Mouse (Mus musculus): ENCODE measurements around the gene Zfp768.
"Not testable (repeated sequence)": the region's sequence is repeated elsewhere in the genome, so short reads cannot be mapped to it uniquely, and the experiment has no call there.

Zfp768 gene

GRCm38 (mm10) chr7:127357871-127358270 is 12.5 kb upstream of the Zfp768 start:
- no peak for DNase-seq (ENCODE audit: low spot score in 2 of 2)

- DNase-seq (ENCODE audit: low spot score in 2 of 2) = no peak
Observed at GRCm38 (mm10) chr7:127355796-127356195, 10.4 kb upstream of the Zfp768 start.

GRCm38 (mm10) chr7:127351230-127352004 is 6.0 kb upstream of the Zfp768 start:
- DNase-seq (ENCODE audit: low spot score in 2 of 2) = no peak

GRCm38 (mm10) chr7:127346676-127347075 is 1.3 kb upstream of the Zfp768 start:
- no peak for DNase-seq (ENCODE audit: low spot score in 2 of 2)

- peak; percentile 33 to 75 for DNase-seq (ENCODE audit: low spot score in 2 of 2)
Observed at GRCm38 (mm10) chr7:127345092-127345491, 297 bp downstream of the Zfp768 start.

GRCm38 (mm10) chr7:127344371-127344770 is 1.0 kb downstream of the Zfp768 start:
- no peak for DNase-seq (ENCODE audit: low spot score in 2 of 2)

- no peak for DNase-seq (ENCODE audit: low spot score in 2 of 2)
Observed at GRCm38 (mm10) chr7:127343351-127344019, 1.9 kb downstream of the Zfp768 start.

GRCm38 (mm10) chr7:127342888-127343287 is 2.5 kb downstream of the Zfp768 start:
- DNase-seq (ENCODE audit: low spot score in 2 of 2) = no peak

- no peak for DNase-seq (ENCODE audit: low spot score in 2 of 2)
Observed at GRCm38 (mm10) chr7:127342332-127342731, 3.1 kb downstream of the Zfp768 start.

GRCm38 (mm10) chr7:127341861-127342260 is 3.5 kb downstream of the Zfp768 start:
- not testable (repeated sequence) for DNase-seq (ENCODE audit: low spot score in 2 of 2)

GRCm38 (mm10) chr7:127341356-127341755 is 4.0 kb downstream of the Zfp768 start:
- no peak for DNase-seq (ENCODE audit: low spot score in 2 of 2)

- DNase-seq (ENCODE audit: low spot score in 2 of 2) = no peak
Observed at GRCm38 (mm10) chr7:127337636-127338035, 7.8 kb downstream of the Zfp768 start.

GRCm38 (mm10) chr7:127335604-127336003 is 9.8 kb downstream of the Zfp768 start:
- no peak for DNase-seq (ENCODE audit: low spot score in 2 of 2)

- DNase-seq (ENCODE audit: low spot score in 2 of 2) = no peak
Observed at GRCm38 (mm10) chr7:127333240-127333639, 12.1 kb downstream of the Zfp768 start.

- no peak for DNase-seq (ENCODE audit: low spot score in 2 of 2)
Observed at GRCm38 (mm10) chr7:127326685-127327084, 18.7 kb downstream of the Zfp768 start.

- peak in 1 of 2 experiments; percentile 52 for DNase-seq (ENCODE audit: low spot score in 2 of 2)
Observed at GRCm38 (mm10) chr7:127325550-127325949, 19.8 kb downstream of the Zfp768 start.

GRCm38 (mm10) chr7:127324944-127325343 is 20.4 kb downstream of the Zfp768 start:
- DNase-seq (ENCODE audit: low spot score in 2 of 2) = peak in 1 of 2 experiments; percentile 54

- DNase-seq (ENCODE audit: low spot score in 2 of 2) = peak in 1 of 2 experiments; percentile 54
Observed at GRCm38 (mm10) chr7:127322085-127322484, 23.3 kb downstream of the Zfp768 start.

GRCm38 (mm10) chr7:127321106-127321505 is 24.3 kb downstream of the Zfp768 start:
- no peak for DNase-seq (ENCODE audit: low spot score in 2 of 2)

- no peak for DNase-seq (ENCODE audit: low spot score in 2 of 2)
Observed at GRCm38 (mm10) chr7:127313912-127314311, 31.5 kb downstream of the Zfp768 start.

- peak in 1 of 2 experiments; percentile 49 for DNase-seq (ENCODE audit: low spot score in 2 of 2)
Observed at GRCm38 (mm10) chr7:127309951-127310350, 35.4 kb downstream of the Zfp768 start.

GRCm38 (mm10) chr7:127308887-127309286 is 36.5 kb downstream of the Zfp768 start:
- peak in 1 of 2 experiments; percentile 45 for DNase-seq (ENCODE audit: low spot score in 2 of 2)

- no peak for DNase-seq (ENCODE audit: low spot score in 2 of 2)
Observed at GRCm38 (mm10) chr7:127308431-127308830, 37.0 kb downstream of the Zfp768 start.

Data from spleen, postnatal 4 days (tissue).